Mouse (Mus musculus) liver, embryonic 12.5 days (tissue): Measurements from ENCODE around the gene Cand2. TPM values are rescaled to one million over a fixed set of nuclear protein-coding genes. Genes with fewer than 3 reads are reported as not detected.

Experiments used
- ATAC-seq: fragments of 200-750 bp; cut with Nextera tagmentation; 2 replicates; pipeline ENCODE4 v1.8.0; 2017; ENCODE audit warnings: moderate number of reproducible peaks, mild to moderate bottlenecking, moderate library complexity
- H3K27ac ChIP-seq: fragments of 300-500 bp; sonication (generic); 2 replicates; pipeline ENCODE4 v1.5.1; 2016; ENCODE audit warnings: mild to moderate bottlenecking
- H3K27me3 ChIP-seq: fragments of 300-500 bp; sonication (generic); replicated peaks from 2 replicates; pipeline ENCODE4 v1.6.1; 2016; ENCODE audit warnings: mild to moderate bottlenecking, moderate library complexity
- H3K36me3 ChIP-seq: fragments of 300-500 bp; sonication (generic); 2 replicates; pipeline ENCODE4 v1.6.1; 2016; ENCODE audit warnings: mild to moderate bottlenecking, moderate library complexity
- H3K4me1 ChIP-seq: fragments of 300-500 bp; sonication (generic); 2 replicates; pipeline ENCODE4 v1.6.1; 2016
- H3K4me2 ChIP-seq: fragments of 300-500 bp; sonication (generic); 2 replicates; pipeline ENCODE4 v1.6.1; 2016; ENCODE audit warnings: mild to moderate bottlenecking, moderate library complexity
- H3K4me3 ChIP-seq: fragments of 300-500 bp; sonication (generic); 2 replicates; pipeline ENCODE4 v1.5.1; 2016; ENCODE audit warnings: mild to moderate bottlenecking, moderate library complexity
- H3K9ac ChIP-seq: fragments of 300-500 bp; sonication (generic); 2 replicates; pipeline ENCODE4 v1.6.1; 2016; ENCODE audit warnings: mild to moderate bottlenecking, moderate library complexity
- H3K9me3 ChIP-seq: fragments of 300-500 bp; sonication (generic); replicated peaks from 2 replicates; pipeline ENCODE4 v1.6.1; 2016; ENCODE audit warnings: mild to moderate bottlenecking, moderate library complexity
- WGBS: fragments of 180-500 bp; shearing (Covaris S2); methylation state at CpG from one replicate; pipeline ENCODE4 v1.1.7; 2016; ENCODE audit not compliant: insufficient replicate concordance; 5-methylcytosine and 5-hydroxymethylcytosine counted together
- polyA plus RNA-seq: library from polyadenylated mRNA; unstranded; fragments of >200 nt; fragmentation: Nextera tagmentation; extraction: Ambion mirVana; gene quantifications from 2 replicates; pipeline ENCODE4 v1.2.1, GENCODE M21; 2016

The Cand2 gene
- polyA plus RNA-seq, 1 experiment from 2014 or later: 9.5 TPM

GRCm38 (mm10) chr6:115760137-115760536, 14.2 kb upstream of the Cand2 start:
- WGBS: 88% methylated on average over 4 of the region's 4 CpGs
- Histone ChIP-seq H3K4me2 (no peak overlapping the region), H3K27ac (peak overlapping the region; percentile 80), H3K27me3 (no peaks in the 10 kb centered on the region), H3K36me3 (no peaks in the 10 kb centered on the region), H3K9me3 (no peaks in the 10 kb centered on the region), H3K9ac (0 out of 2 replicates have a peak overlapping the region, but pooled peaks have one; percentile 60), H3K4me3 (no peak overlapping the region), H3K4me1 (peaks cover 94% of the 10 kb centered on the region)
- ATAC-seq: no peak

DNA sequence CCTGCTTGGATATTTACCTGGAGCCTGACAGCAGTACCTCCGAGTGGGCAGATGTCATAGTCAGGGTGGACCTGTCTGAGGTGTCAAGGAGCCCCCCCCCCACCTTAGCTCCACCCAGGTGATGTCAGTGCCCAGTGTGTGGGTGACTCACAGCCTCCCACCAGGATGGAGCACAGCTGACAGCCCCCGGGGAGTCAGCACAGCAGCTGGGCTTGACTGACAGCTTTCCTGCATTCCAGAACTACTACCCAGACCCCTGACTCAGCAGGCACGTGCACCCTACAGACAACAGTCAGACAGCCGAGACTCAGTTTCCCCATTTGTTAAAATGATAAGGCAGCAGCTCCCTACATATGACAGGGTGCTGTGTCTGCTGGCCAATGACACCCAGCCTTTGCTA, 13.4 kb upstream of the Cand2 start:
- no peaks in the 10 kb centered on the region for H3K9me3 ChIP-seq
- H3K4me2 ChIP-seq: no peak overlapping the region
- H3K4me1 ChIP-seq: peaks cover 86% of the 10 kb centered on the region
- no peaks in the 10 kb centered on the region for H3K36me3 ChIP-seq
- no peak overlapping the region for H3K9ac ChIP-seq
- H3K27me3 ChIP-seq: no peaks in the 10 kb centered on the region
- ATAC-seq: no peak
- no peak overlapping the region for H3K4me3 ChIP-seq
- WGBS: 44% methylated on average over 4 of the region's 4 CpGs
- peak overlapping the region; percentile 80; the same call in 1 of the 2 replicates for H3K27ac ChIP-seq

GRCm38 (mm10) chr6:115761995-115762756, 12.2 kb upstream of the Cand2 start, which contains the start of gene Tmem40:
Gene Tmem40, minus strand, starts transcription at chr6:115762410.
- ATAC-seq: peak; percentile 41
- H3K27me3 ChIP-seq: no peaks in the 10 kb centered on the region
- H3K36me3 ChIP-seq: no peaks in the 10 kb centered on the region
- 2% methylated on average over 9 of the region's 9 CpGs for WGBS
- peak within 1 kb of the TSS; percentile 58 for H3K4me2 ChIP-seq
- H3K9me3 ChIP-seq: no peaks in the 10 kb centered on the region
- H3K4me3 ChIP-seq: no peak within 1 kb of the TSS
- peaks cover 78% of the 10 kb centered on the region for H3K4me1 ChIP-seq
- H3K9ac ChIP-seq: peak within 1 kb of the TSS; percentile 51
- peak within 1 kb of the TSS; percentile 80 for H3K27ac ChIP-seq

GRCm38 (mm10) chr6:115764179-115764578, 10.2 kb upstream of the Cand2 start:
- Histone ChIP-seq H3K4me3 (no peak overlapping the region), H3K9me3 (no peaks in the 10 kb centered on the region), H3K27me3 (no peaks in the 10 kb centered on the region), H3K9ac (0 out of 2 replicates have a peak overlapping the region, but pooled peaks have one; percentile 17), H3K36me3 (no peaks in the 10 kb centered on the region), H3K27ac (peak overlapping the region; percentile 75), H3K4me2 (peak overlapping the region; percentile 47), H3K4me1 (peaks cover 75% of the 10 kb centered on the region)
- peak; percentile 43 for ATAC-seq
- 8% methylated on average over 7 of the region's 7 CpGs for WGBS

GRCm38 (mm10) chr6:115767357-115767756, 7.0 kb upstream of the Cand2 start:
- Histone ChIP-seq H3K9me3 (no peaks in the 10 kb centered on the region; the same call in 1 of the 2 replicates), H3K4me2 (no peak overlapping the region), H3K9ac (no peak overlapping the region), H3K4me1 (peaks cover 44% of the 10 kb centered on the region), H3K36me3 (no peaks in the 10 kb centered on the region), H3K4me3 (no peak overlapping the region), H3K27ac (peak overlapping the region; percentile 51; the same call in 1 of the 2 replicates), H3K27me3 (no peaks in the 10 kb centered on the region)
- 22% methylated on average over 9 of the region's 9 CpGs for WGBS
- no peak for ATAC-seq

- Histone ChIP-seq H3K27ac (peak overlapping the region; percentile 15), H3K9me3 (no peaks in the 10 kb centered on the region; the same call in 1 of the 2 replicates), H3K4me1 (peaks cover 35% of the 10 kb centered on the region), H3K36me3 (no peaks in the 10 kb centered on the region), H3K27me3 (no peaks in the 10 kb centered on the region), H3K4me2 (no peak overlapping the region), H3K9ac (no peak overlapping the region), H3K4me3 (no peak overlapping the region)
- ATAC-seq: peak; percentile 72; the same call in 1 of the 2 replicates
- 19% methylated on average over 4 of the region's 4 CpGs for WGBS
Measured at GRCm38 (mm10) chr6:115768207-115768606, 6.1 kb upstream of the Cand2 start.

- no peaks in the 10 kb centered on the region for H3K27me3 ChIP-seq
- 74% methylated on average over 20 of the region's 20 CpGs for WGBS
- peaks cover 33% of the 10 kb centered on the region for H3K4me1 ChIP-seq
- no peaks in the 10 kb centered on the region for H3K36me3 ChIP-seq
- H3K9me3 ChIP-seq: no peaks in the 10 kb centered on the region; the same call in 1 of the 2 replicates
- no peak overlapping the region for H3K4me2 ChIP-seq
- no peak overlapping the region for H3K4me3 ChIP-seq
- no peak for ATAC-seq
- 0 out of 2 replicates have a peak overlapping the region, but pooled peaks have one; percentile 41 for H3K27ac ChIP-seq
- no peak overlapping the region for H3K9ac ChIP-seq
Measured at GRCm38 (mm10) chr6:115770059-115770670, 4.2 kb upstream of the Cand2 start.

GRCm38 (mm10) chr6:115770852-115771251, 3.5 kb upstream of the Cand2 start:
- no peak overlapping the region for H3K27ac ChIP-seq

GRCm38 (mm10) chr6:115772201-115772600, 2.1 kb upstream of the Cand2 start:
- no peak for ATAC-seq
- no peaks in the 10 kb centered on the region for H3K27me3 ChIP-seq
- no peak overlapping the region for H3K27ac ChIP-seq
- H3K4me1 ChIP-seq: peaks cover 48% of the 10 kb centered on the region
- no peak overlapping the region for H3K4me3 ChIP-seq
- H3K9ac ChIP-seq: no peak overlapping the region
- 67% methylated on average over 6 of the region's 6 CpGs for WGBS
- H3K36me3 ChIP-seq: no peaks in the 10 kb centered on the region
- no peak overlapping the region for H3K4me2 ChIP-seq
- no peaks in the 10 kb centered on the region; the same call in 1 of the 2 replicates for H3K9me3 ChIP-seq

More at GRCm38 (mm10) chr6:115770852-115771251, 3.5 kb upstream of the Cand2 start:
- Histone ChIP-seq H3K27me3 (no peaks in the 10 kb centered on the region), H3K4me3 (no peak overlapping the region), H3K9me3 (no peaks in the 10 kb centered on the region; the same call in 1 of the 2 replicates), H3K9ac (no peak overlapping the region), H3K4me2 (no peak overlapping the region), H3K4me1 (peaks cover 40% of the 10 kb centered on the region), H3K36me3 (no peaks in the 10 kb centered on the region)
- no peak for ATAC-seq
- WGBS: 65% methylated on average over 4 of the region's 4 CpGs

GRCm38 (mm10) chr6:115772604-115773003, 1.7 kb upstream of the Cand2 start:
- no peaks in the 10 kb centered on the region for H3K36me3 ChIP-seq
- H3K27ac ChIP-seq: no peak overlapping the region
- no peaks in the 10 kb centered on the region; the same call in 1 of the 2 replicates for H3K9me3 ChIP-seq
- no peak overlapping the region for H3K4me3 ChIP-seq
- H3K9ac ChIP-seq: no peak overlapping the region
- ATAC-seq: no peak
- no peaks in the 10 kb centered on the region for H3K27me3 ChIP-seq
- 80% methylated on average over 1 of the region's 1 CpGs for WGBS
- no peak overlapping the region for H3K4me2 ChIP-seq
- peaks cover 44% of the 10 kb centered on the region for H3K4me1 ChIP-seq

DNA sequence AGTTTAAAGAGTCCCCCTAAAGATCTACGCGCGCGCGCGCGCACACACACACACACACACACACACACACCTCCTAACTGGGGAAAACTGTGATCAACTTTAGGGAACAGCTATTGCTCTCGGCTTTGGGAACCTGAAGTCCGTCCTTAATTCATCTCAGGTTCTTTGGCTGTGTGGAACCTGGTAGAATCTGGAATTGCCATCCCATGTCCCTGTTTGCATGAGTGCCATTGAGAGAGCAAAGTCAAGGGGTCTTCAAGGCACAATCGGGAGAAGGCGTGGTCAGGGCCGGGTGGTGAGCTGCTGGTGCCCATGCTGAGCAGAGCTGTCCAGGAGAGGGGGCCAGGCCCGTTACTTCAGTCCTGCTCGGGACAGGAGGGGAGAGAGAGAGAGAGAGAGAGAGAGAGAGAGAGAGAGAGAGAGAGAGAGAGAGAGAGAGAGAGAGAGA, 348 bp upstream of the Cand2 start:
- H3K27ac ChIP-seq: no peak overlapping the region

GRCm38 (mm10) chr6:115775838-115776237, 1.5 kb downstream of the Cand2 start:
- Histone ChIP-seq H3K4me1 (peaks cover 34% of the 10 kb centered on the region), H3K4me3 (peak overlapping the region; percentile 70; the same call in 1 of the 2 replicates), H3K36me3 (peaks cover 19% of the 10 kb centered on the region), H3K27me3 (no peaks in the 10 kb centered on the region), H3K27ac (no peak overlapping the region), H3K9me3 (no peaks in the 10 kb centered on the region; the same call in 1 of the 2 replicates), H3K9ac (no peak overlapping the region), H3K4me2 (peak overlapping the region; percentile 87)
- ATAC-seq: 0 out of 2 replicates have a peak, but pooled peaks have one; percentile 5
- 48% methylated on average over 3 of the region's 3 CpGs for WGBS

More for the DNA sequence above, 348 bp upstream of the Cand2 start:
- Histone ChIP-seq H3K4me2 (peak overlapping the region; percentile 87), H3K4me3 (peak overlapping the region; percentile 70), H3K9me3 (no peaks in the 10 kb centered on the region; the same call in 1 of the 2 replicates), H3K36me3 (peaks cover 6% of the 10 kb centered on the region; the same call in 1 of the 2 replicates), H3K9ac (peak overlapping the region; percentile 63), H3K27me3 (no peaks in the 10 kb centered on the region), H3K4me1 (peaks cover 34% of the 10 kb centered on the region)
- 0 out of 2 replicates have a peak, but pooled peaks have one; percentile 48 for ATAC-seq
- under 1% methylated on average over 14 of the region's 14 CpGs for whole genome bisulfite sequencing
